Mouse (Mus musculus) regulatory T cell (primary cell): ENCODE data around the gene Picalm.

Experiments
- in situ Hi-C: fragments of 300-600 bp; cut with MboI, MseI; formaldehyde crosslinking; loops from one replicate; pipeline ENCODE4 v1.15.1; 2025; ENCODE audit warnings: high pct_unique_total_duplicates

Gene Picalm

GRCm38 (mm10) chr7:90129732-90130392 lies at the start of gene Picalm:
Gene Picalm, plus strand, starts transcription at chr7:90130213.
- in situ Hi-C loops, result loop anchor here (10.0 kb wide), 1 partner anchor 65 kb away; no protein-coding TSS in a partner anchor

- in situ Hi-C loops, result no loop called here
Measured at GRCm38 (mm10) chr7:90083799-90084198, 46.2 kb upstream of the Picalm start.

- in situ Hi-C loops, result no loop called here
Measured at GRCm38 (mm10) chr7:90084531-90084930, 45.5 kb upstream of the Picalm start.

GRCm38 (mm10) chr7:90085713-90086112 lies 44.3 kb upstream of the Picalm start:
- in situ Hi-C loops, result no loop called here

GRCm38 (mm10) chr7:90086821-90087220 lies 43.2 kb upstream of the Picalm start:
- in situ Hi-C loops, result no loop called here

GRCm38 (mm10) chr7:90090996-90091395 lies 39.0 kb upstream of the Picalm start:
- in situ Hi-C loops, result no loop called here

- in situ Hi-C loops, result no loop called here
Measured at GRCm38 (mm10) chr7:90091756-90092155, 38.3 kb upstream of the Picalm start.

GRCm38 (mm10) chr7:90092452-90093450 lies 37.3 kb upstream of the Picalm start:
- in situ Hi-C loops, result no loop called here

GRCm38 (mm10) chr7:90095097-90095496 lies 34.9 kb upstream of the Picalm start:
- in situ Hi-C loops, result no loop called here

- in situ Hi-C loops, result no loop called here
Measured at GRCm38 (mm10) chr7:90095766-90096372, 34.1 kb upstream of the Picalm start.

- in situ Hi-C loops, result no loop called here
Measured at GRCm38 (mm10) chr7:90096609-90097008, 33.4 kb upstream of the Picalm start.

GRCm38 (mm10) chr7:90098253-90098652 lies 31.8 kb upstream of the Picalm start:
- in situ Hi-C loops, result no loop called here

GRCm38 (mm10) chr7:90099248-90099647 lies 30.8 kb upstream of the Picalm start:
- in situ Hi-C loops, result no loop called here

GRCm38 (mm10) chr7:90100614-90101160 lies 29.3 kb upstream of the Picalm start:
- in situ Hi-C loops, result no loop called here

GRCm38 (mm10) chr7:90116100-90116499 lies 13.9 kb upstream of the Picalm start:
- in situ Hi-C loops, result loop anchor here (10.0 kb wide), 1 partner anchor 241 kb away; no protein-coding TSS in a partner anchor

GRCm38 (mm10) chr7:90120106-90120505 lies 9.9 kb upstream of the Picalm start:
- in situ Hi-C loops, result loop anchor here (10.0 kb wide), 1 partner anchor 55 kb away; no protein-coding TSS in a partner anchor

- in situ Hi-C loops, result loop anchor here (10.0 kb wide), 1 partner anchor 60 kb away; no protein-coding TSS in a partner anchor
Measured at GRCm38 (mm10) chr7:90124991-90125390, 5.0 kb upstream of the Picalm start.

- in situ Hi-C loops, result loop anchor here (10.0 kb wide), 1 partner anchor 64 kb away; no protein-coding TSS in a partner anchor
Measured at GRCm38 (mm10) chr7:90128631-90129200, 1.3 kb upstream of the Picalm start.

- in situ Hi-C loops, result loop anchor here (10.0 kb wide), 1 partner anchor 64 kb away; no protein-coding TSS in a partner anchor
Measured at GRCm38 (mm10) chr7:90129271-90129731, 712 bp upstream of the Picalm start.

- in situ Hi-C loops, result no loop called here
Measured at GRCm38 (mm10) chr7:90130501-90131375, 725 bp downstream of the Picalm start.
